Mouse (Mus musculus) liver, embryonic 11.5 days (tissue): ENCODE results near the gene Dnttip1. TPM values are rescaled to one million over a fixed set of nuclear protein-coding genes. Genes with fewer than 3 reads are reported as not detected.
A peak's percentile ranks its signal among the peaks of the same experiment; 100 is the strongest.

Experiments used
- ATAC-seq: fragments of 200-750 bp; cut with Nextera tagmentation; replicated peaks from 2 replicates; pipeline ENCODE4 v1.8.0; 2017; ENCODE audit warnings: moderate number of reproducible peaks, mild to moderate bottlenecking, moderate TSS enrichment, moderate library complexity; ENCODE audit not compliant: low FRiP score
- DNase-seq: peaks from one replicate; pipeline ENCODE4 v3.0.0-alpha.2; 2017; ENCODE audit warnings: low spot score
- H3K27ac ChIP-seq: fragments of 300-500 bp; sonication (generic); 2 replicates; pipeline ENCODE4 v1.5.1; 2014; ENCODE audit warnings: mild to moderate bottlenecking, low read depth, low read length, control low read depth
- H3K27me3 ChIP-seq: fragments of 300-500 bp; sonication (generic); replicated peaks from 2 replicates; pipeline ENCODE4 v1.6.1; 2014; ENCODE audit warnings: low read length, mixed read lengths; ENCODE audit not compliant: control insufficient read depth, insufficient read depth
- H3K36me3 ChIP-seq: fragments of 300-500 bp; sonication (generic); 2 replicates; pipeline ENCODE4 v1.6.1; 2014; ENCODE audit warnings: mild to moderate bottlenecking, low read length, moderate library complexity, mixed read lengths; ENCODE audit not compliant: control insufficient read depth, insufficient read depth
- H3K4me1 ChIP-seq: fragments of 300-500 bp; sonication (generic); replicated peaks from 2 replicates; pipeline ENCODE4 v1.6.1; 2014; ENCODE audit warnings: low read length, mixed read lengths; ENCODE audit not compliant: control insufficient read depth, insufficient read depth
- H3K4me2 ChIP-seq: fragments of 300-500 bp; sonication (generic); 2 replicates; pipeline ENCODE4 v1.6.1; 2014; ENCODE audit warnings: mild to moderate bottlenecking, control low read depth, moderate library complexity
- H3K4me3 ChIP-seq: fragments of 300-500 bp; sonication (generic); 2 replicates; pipeline ENCODE4 v1.5.1; 2014; ENCODE audit warnings: low read depth, low read length, control low read depth
- H3K9ac ChIP-seq: fragments of 300-500 bp; sonication (generic); 2 replicates; pipeline ENCODE4 v1.6.1; 2014; ENCODE audit warnings: low read depth, low read length, control low read depth
- H3K9me3 ChIP-seq: fragments of 300-500 bp; sonication (generic); 2 replicates; pipeline ENCODE4 v1.6.1; 2016; ENCODE audit warnings: low read length, inconsistent platforms, mixed read lengths; ENCODE audit not compliant: control insufficient read depth
- WGBS: fragments of 180-500 bp; shearing (Covaris S2); extraction: QIAGEN DNeasy Blood & Tissue Kit; methylation state at CpG from one replicate; pipeline ENCODE4 v1.1.7; 2014; 5-methylcytosine and 5-hydroxymethylcytosine counted together
- polyA plus RNA-seq: library from polyadenylated mRNA; unstranded; fragments of >200 nt; fragmentation: Nextera tagmentation; extraction: Ambion mirVana; gene quantifications from 2 replicates; pipeline ENCODE4 v1.2.1, GENCODE M21; 2014

Gene Dnttip1
- polyA plus RNA-seq, 1 experiment from 2014 or later: 50.3 TPM

DNA sequence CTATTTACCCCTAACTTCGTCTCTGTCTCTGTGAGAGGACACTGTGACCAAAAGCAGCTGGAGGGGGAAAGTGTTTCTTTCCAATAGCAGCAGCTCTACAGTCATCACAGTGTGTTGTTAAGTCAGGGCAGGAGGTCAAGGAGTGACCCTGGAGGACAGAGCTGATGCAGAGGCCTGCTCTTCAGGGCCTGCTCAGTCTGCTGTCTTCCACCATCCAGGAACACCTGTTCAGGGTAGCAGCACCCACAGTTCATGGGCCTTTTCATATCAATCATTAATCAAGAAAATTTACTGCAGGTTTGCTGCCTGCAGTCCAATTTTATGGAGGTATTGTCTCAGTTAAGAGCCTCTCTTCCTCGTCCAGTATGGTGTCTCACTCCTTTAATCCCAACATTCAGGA, 67.8 kb downstream of the Dnttip1 start:
- Histone ChIP-seq H3K4me3 (no peak overlapping the region), H3K4me2 (no peak overlapping the region), H3K36me3 (peaks cover 4% of the 10 kb centered on the region; the same call in 1 of the 2 replicates), H3K27ac (no peak overlapping the region), H3K9ac (no peak overlapping the region), H3K4me1 (peaks cover 6% of the 10 kb centered on the region; the same call in 1 of the 2 replicates), H3K27me3 (no peaks in the 10 kb centered on the region), H3K9me3 (no peaks in the 10 kb centered on the region)
- ATAC-seq (no peak), DNase-seq (no peak)
- WGBS: 67% methylated on average over 2 of the region's 2 CpGs

- no peak for DNase-seq
- Histone ChIP-seq H3K9me3 (no peaks in the 10 kb centered on the region), H3K4me2 (no peak overlapping the region), H3K4me1 (peaks cover 6% of the 10 kb centered on the region; the same call in 1 of the 2 replicates), H3K36me3 (0 out of 2 replicates have a peak, but pooled peaks cover 3% of the 10 kb centered on the region), H3K27me3 (no peaks in the 10 kb centered on the region), H3K4me3 (no peak overlapping the region), H3K9ac (no peak overlapping the region), H3K27ac (0 out of 2 replicates have a peak overlapping the region, but pooled peaks have one; percentile 57)
- 70% methylated on average over 5 of the region's 5 CpGs for WGBS
- ATAC-seq: peak; percentile 35; the same call in 1 of the 2 replicates
Observed at GRCm38 (mm10) chr2:164815348-164815747, 69.6 kb downstream of the Dnttip1 start.

DNA sequence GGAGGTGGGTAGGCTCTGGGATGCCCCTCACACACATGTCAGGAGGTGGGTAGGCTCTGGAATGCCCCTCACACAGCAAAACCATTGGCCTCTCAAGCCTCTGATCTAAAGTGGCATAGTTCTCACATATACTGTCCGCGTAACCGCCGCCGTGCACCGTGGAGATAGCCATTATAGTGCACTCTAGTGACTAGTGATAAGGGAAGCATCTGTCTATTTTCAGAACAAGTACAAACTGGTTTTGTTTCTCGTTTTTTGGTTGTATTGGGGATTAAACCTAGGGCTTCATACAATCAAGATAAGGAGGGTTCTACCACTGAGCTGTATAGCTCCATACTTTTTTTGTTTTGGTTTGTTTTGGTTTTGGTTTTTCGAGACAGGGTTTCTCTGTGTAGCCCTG, 70.0 kb downstream of the Dnttip1 start:
- no peaks in the 10 kb centered on the region for H3K27me3 ChIP-seq
- DNase-seq (no peak), ATAC-seq (peak; percentile 74)
- peaks cover 6% of the 10 kb centered on the region; the same call in 1 of the 2 replicates for H3K4me1 ChIP-seq
- WGBS: 70% methylated on average over 8 of the region's 8 CpGs
- H3K4me2 ChIP-seq: no peak overlapping the region
- H3K9me3 ChIP-seq: no peaks in the 10 kb centered on the region
- no peak overlapping the region for H3K4me3 ChIP-seq
- H3K9ac ChIP-seq: no peak overlapping the region
- H3K36me3 ChIP-seq: 0 out of 2 replicates have a peak, but pooled peaks cover 3% of the 10 kb centered on the region
- 0 out of 2 replicates have a peak overlapping the region, but pooled peaks have one; percentile 57 for H3K27ac ChIP-seq

DNA sequence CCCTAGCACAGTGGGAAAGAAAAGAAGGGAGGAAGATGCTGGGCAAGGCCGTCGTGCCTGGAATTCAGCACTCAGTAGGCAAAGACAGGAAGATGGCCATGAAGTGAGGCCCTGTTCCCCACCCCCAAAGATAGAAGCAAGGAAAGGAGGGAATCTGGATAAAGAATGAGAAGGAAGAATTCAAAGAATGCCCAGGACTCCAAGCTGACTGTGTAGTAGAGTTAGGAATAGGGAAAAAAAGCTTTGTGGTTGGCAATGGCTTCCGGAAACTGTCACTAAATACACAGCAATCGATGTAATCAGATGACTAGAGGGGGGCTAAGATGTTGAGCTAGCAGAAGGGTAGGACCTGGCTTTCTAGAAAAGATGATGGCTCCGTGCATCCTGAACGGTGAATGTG, 71.4 kb downstream of the Dnttip1 start:
- H3K27ac ChIP-seq: no peak overlapping the region
- ATAC-seq: no peak

DNA sequence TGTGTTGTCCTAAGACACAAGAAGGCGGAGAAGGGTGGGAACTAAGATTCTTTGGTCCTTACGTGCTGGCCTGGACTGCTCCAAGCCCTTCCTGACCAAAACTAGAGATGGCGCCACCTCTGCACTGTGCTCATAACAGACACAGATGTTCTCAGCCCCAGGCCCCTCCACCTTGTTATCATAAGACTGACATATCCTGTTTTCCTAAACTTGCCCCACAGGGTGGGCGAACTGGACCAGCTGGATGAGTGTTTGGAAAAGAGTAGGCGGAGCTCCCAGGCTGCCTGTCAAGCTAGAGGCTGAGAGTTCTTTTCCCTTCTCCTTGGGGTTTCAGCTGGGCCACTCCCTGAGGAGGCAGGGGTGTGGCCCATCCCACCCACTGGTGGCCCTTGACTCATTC, 71.9 kb downstream of the Dnttip1 start:
- DNase-seq: no peak
- ATAC-seq: no peak
- Histone ChIP-seq H3K27ac (0 out of 2 replicates have a peak overlapping the region, but pooled peaks have one; percentile 5), H3K9ac (no peak overlapping the region), H3K36me3 (0 out of 2 replicates have a peak, but pooled peaks cover 2% of the 10 kb centered on the region), H3K27me3 (no peaks in the 10 kb centered on the region), H3K4me3 (no peak overlapping the region), H3K9me3 (no peaks in the 10 kb centered on the region), H3K4me2 (no peak overlapping the region), H3K4me1 (peaks cover 6% of the 10 kb centered on the region; the same call in 1 of the 2 replicates)
- 80% methylated on average over 5 of the region's 5 CpGs for WGBS

More for the DNA sequence above, 71.4 kb downstream of the Dnttip1 start:
- Histone ChIP-seq H3K4me3 (no peak overlapping the region), H3K9me3 (no peaks in the 10 kb centered on the region), H3K36me3 (0 out of 2 replicates have a peak, but pooled peaks cover 3% of the 10 kb centered on the region), H3K4me2 (no peak overlapping the region), H3K27me3 (no peaks in the 10 kb centered on the region), H3K4me1 (peaks cover 6% of the 10 kb centered on the region; the same call in 1 of the 2 replicates), H3K9ac (no peak overlapping the region)
- no peak for DNase-seq
- 80% methylated on average over 6 of the region's 6 CpGs for WGBS

Other genes with a start within 250 kb of the Dnttip1 start
- 52.1 and 58.7 TPM in 2 replicates for gene Pigt, start 248.5 kb upstream of the Dnttip1 start, polyA plus RNA-seq
- gene Wfdc2, start 183.6 kb upstream of the Dnttip1 start, polyA plus RNA-seq: 8.2 and 9.1 TPM in 2 replicates
- not detected in 2 replicates for gene Spint3, start 172.5 kb upstream of the Dnttip1 start, polyA plus RNA-seq
- gene Wfdc6a, start 160.5 kb upstream of the Dnttip1 start, polyA plus RNA-seq: not detected in 2 replicates
- not detected in 2 replicates for gene Eppin, start 152.4 kb upstream of the Dnttip1 start, polyA plus RNA-seq
- not detected in 2 replicates for gene Wfdc6b, start 132.5 kb upstream of the Dnttip1 start, polyA plus RNA-seq
- not detected in 2 replicates for gene Wfdc8, start 132.4 kb upstream of the Dnttip1 start, polyA plus RNA-seq
- gene Wfdc16, start 107.2 kb upstream of the Dnttip1 start, polyA plus RNA-seq: not detected in 2 replicates
- not detected in 2 replicates for gene Wfdc10, start 89.9 kb upstream of the Dnttip1 start, polyA plus RNA-seq
- not detected in 2 replicates for gene Wfdc9, start 89.4 kb upstream of the Dnttip1 start, polyA plus RNA-seq
- gene Wfdc11, start 71.9 kb upstream of the Dnttip1 start, polyA plus RNA-seq: not detected in 2 replicates
- not detected in 2 replicates for gene Wfdc13, start 60.9 kb upstream of the Dnttip1 start, polyA plus RNA-seq
- not detected in 2 replicates for gene Spint4, start 47.5 kb upstream of the Dnttip1 start, polyA plus RNA-seq
- not detected in 2 replicates for gene Spint5, start 30.7 kb upstream of the Dnttip1 start, polyA plus RNA-seq
- 0.18 and 0.38 TPM in 2 replicates for gene Wfdc3, start 52 bp upstream of the Dnttip1 start, polyA plus RNA-seq
- gene Ube2c, start 23.9 kb downstream of the Dnttip1 start, polyA plus RNA-seq: 482 and 522 TPM in 2 replicates
- gene Tnnc2, start 34.0 kb downstream of the Dnttip1 start, polyA plus RNA-seq: 0.47 and 1.1 TPM in 2 replicates
- 8.3 and 8.4 TPM in 2 replicates for gene Snx21, start 39.8 kb downstream of the Dnttip1 start, polyA plus RNA-seq
- gene Acot8, start 58.9 kb downstream of the Dnttip1 start, polyA plus RNA-seq: 23.2 and 23.6 TPM in 2 replicates
- 7.3 and 8.7 TPM in 2 replicates for gene Zswim3, start 59.1 kb downstream of the Dnttip1 start, polyA plus RNA-seq
- 13.7 and 15.6 TPM in 2 replicates for gene Zswim1, start 76.7 kb downstream of the Dnttip1 start, polyA plus RNA-seq
- not detected in 2 replicates for gene Spata25, start 82.6 kb downstream of the Dnttip1 start, polyA plus RNA-seq
- gene Ctsa, start 86.9 kb downstream of the Dnttip1 start, polyA plus RNA-seq: 97.2 and 103 TPM in 2 replicates
- 3.9 and 4.9 TPM in 2 replicates for gene Neurl2, start 87.5 kb downstream of the Dnttip1 start, polyA plus RNA-seq
- gene Pltp, start 111.7 kb downstream of the Dnttip1 start, polyA plus RNA-seq: 9.9 and 10.7 TPM in 2 replicates
- gene Pcif1, start 133.3 kb downstream of the Dnttip1 start, polyA plus RNA-seq: 63.9 and 67.5 TPM in 2 replicates
- gene Zfp335, start 165.8 kb downstream of the Dnttip1 start, polyA plus RNA-seq: 15.0 TPM in 2 replicates
- gene Mmp9, start 194.8 kb downstream of the Dnttip1 start, polyA plus RNA-seq: 0.66 and 1.9 TPM in 2 replicates
- gene Slc12a5, start 214.8 kb downstream of the Dnttip1 start, polyA plus RNA-seq: 0.55 and 0.70 TPM in 2 replicates